Mouse (Mus musculus): ENCODE results near the gene Tceal5. TPM values are rescaled to one million over a fixed set of nuclear protein-coding genes. Genes with fewer than 3 reads are reported as not detected.
A peak's percentile ranks its signal among the peaks of the same experiment; 100 is the strongest.

The Tceal5 gene
- polyA plus RNA-seq, 1 experiment from 2014 or later = 4.3 TPM

DNA sequence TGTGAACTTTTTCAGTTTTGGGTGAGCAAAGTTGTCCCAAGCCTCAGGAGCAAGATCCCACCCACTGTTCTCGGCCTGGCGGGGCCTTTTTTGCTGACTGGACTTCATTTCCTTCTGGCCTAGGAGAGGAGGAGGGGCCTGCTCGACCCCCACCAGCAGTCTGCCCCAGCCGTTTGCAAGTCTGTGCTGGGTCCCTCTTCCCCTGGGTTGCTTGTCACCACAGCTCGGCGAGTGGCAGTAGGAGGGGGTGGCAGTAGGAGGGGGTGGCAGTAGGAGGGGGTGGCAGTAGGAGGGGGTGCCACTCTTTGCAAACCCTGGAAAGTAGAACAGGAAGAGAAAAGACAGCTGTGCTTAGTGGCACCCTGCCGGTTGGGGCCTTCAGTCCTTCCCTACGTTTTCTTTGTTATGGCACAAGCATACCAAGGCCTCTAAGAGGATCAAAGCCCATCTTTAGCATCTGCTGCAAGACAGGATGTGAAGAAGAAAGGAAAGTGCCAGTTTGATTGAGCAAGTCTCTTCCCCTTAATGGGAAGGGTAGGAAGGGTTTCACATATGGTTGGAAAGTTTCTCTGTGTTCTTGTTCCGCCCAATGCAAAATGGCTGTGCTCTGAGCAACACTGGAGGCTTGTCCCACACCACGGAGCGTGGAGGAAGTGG is 22.7 kb downstream of the Tceal5 start:
- H3K36me3 ChIP-seq (ENCODE audit: control insufficient read depth, insufficient read depth, low read length) = no peaks in the 10 kb centered on the region
- no peaks in the 10 kb centered on the region; the same call in 1 of the 2 replicates for H3K9me3 ChIP-seq (ENCODE audit: control insufficient read depth, low read length)
- no peaks in the 10 kb centered on the region for H3K27me3 ChIP-seq (replicated peaks; ENCODE audit: control insufficient read depth, insufficient read depth, low read length)
- WGBS = 40% methylated on average over 11 of the region's 11 CpGs
- H3K9ac ChIP-seq (ENCODE audit: low read depth, low read length) = no peak overlapping the region
- H3K4me3 ChIP-seq (ENCODE audit: low read length) = no peak overlapping the region
- no peak overlapping the region for H3K4me2 ChIP-seq (ENCODE audit: low read depth, low read length)
- ATAC-seq = no peak
- H3K27ac ChIP-seq (ENCODE audit: low read length) = no peak overlapping the region
- no peaks in the 10 kb centered on the region for H3K4me1 ChIP-seq (ENCODE audit: control insufficient read depth, insufficient read depth, low read length)

DNA sequence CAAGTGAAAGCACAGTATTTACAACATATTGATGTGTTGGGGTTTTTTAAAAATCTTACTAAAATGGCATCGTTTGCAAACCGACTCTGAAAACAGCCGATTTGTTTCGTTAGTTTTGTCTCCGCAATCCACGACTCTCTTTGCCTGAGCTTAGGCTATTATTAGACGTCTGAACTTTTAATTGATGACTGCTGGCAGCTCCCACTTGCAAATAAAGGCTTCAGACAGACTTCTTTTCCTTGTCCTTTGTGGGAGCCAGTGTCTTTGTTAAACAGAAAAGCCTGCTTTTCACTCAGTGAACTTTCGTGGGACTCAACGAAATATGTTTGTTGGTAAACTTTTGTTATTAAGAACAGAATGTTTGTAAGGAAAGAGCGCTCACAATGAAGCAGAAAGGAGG is 30.9 kb downstream of the Tceal5 start:
- Histone ChIP-seq H3K4me2 (ENCODE audit: low read depth, low read length) (peak overlapping the region; percentile 47), H3K4me3 (ENCODE audit: low read length) (peak overlapping the region; percentile 31), H3K36me3 (ENCODE audit: control insufficient read depth, insufficient read depth, low read length) (no peaks in the 10 kb centered on the region), H3K9ac (ENCODE audit: low read depth, low read length) (peak overlapping the region; percentile 40; the same call in 1 of the 2 replicates), H3K27me3 (replicated peaks; ENCODE audit: control insufficient read depth, insufficient read depth, low read length) (no peaks in the 10 kb centered on the region), H3K27ac (ENCODE audit: low read length) (0 out of 2 replicates have a peak overlapping the region, but pooled peaks have one; percentile 28), H3K9me3 (ENCODE audit: control insufficient read depth, low read length) (no peaks in the 10 kb centered on the region), H3K4me1 (ENCODE audit: control insufficient read depth, insufficient read depth, low read length) (peaks cover 3% of the 10 kb centered on the region; the same call in 1 of the 2 replicates)
- 37% methylated on average over 10 of the region's 10 CpGs for WGBS
- no peak for ATAC-seq

DNA sequence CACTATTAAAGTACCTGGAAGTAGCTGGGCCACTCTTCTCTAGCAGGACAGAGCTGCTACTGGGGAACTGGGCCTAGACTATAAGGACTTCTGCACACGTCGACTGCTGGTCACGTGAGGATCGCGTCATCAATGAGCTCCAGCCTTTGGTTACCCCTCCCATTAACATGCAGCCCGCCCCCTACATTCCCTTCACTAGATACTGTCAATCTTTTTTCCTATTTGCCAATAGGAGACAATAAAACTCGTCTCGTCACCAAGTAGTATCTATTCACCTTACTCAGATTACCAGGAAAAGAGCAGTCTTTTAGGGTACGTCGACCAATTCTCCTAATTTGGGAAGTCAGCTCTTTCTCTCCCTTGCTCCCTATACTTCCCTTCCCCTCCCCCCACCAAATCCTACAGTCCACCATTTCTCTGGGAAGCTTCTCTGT is 31.5 kb downstream of the Tceal5 start, which contains the start of gene Tceal8:
TSS of gene Tceal8 (minus strand) at position 225 of the 434 bp plus-strand sequence.
- Histone ChIP-seq H3K27me3 (replicated peaks; ENCODE audit: control insufficient read depth, insufficient read depth, low read length) (no peaks in the 10 kb centered on the region), H3K9me3 (ENCODE audit: control insufficient read depth, low read length) (no peaks in the 10 kb centered on the region), H3K27ac (ENCODE audit: low read length) (peak within 1 kb of the TSS; percentile 90), H3K4me3 (ENCODE audit: low read length) (peak within 1 kb of the TSS; percentile 60), H3K4me2 (ENCODE audit: low read depth, low read length) (peak within 1 kb of the TSS; percentile 51), H3K9ac (ENCODE audit: low read depth, low read length) (peak within 1 kb of the TSS; percentile 71), H3K4me1 (ENCODE audit: control insufficient read depth, insufficient read depth, low read length) (peaks cover 3% of the 10 kb centered on the region), H3K36me3 (ENCODE audit: control insufficient read depth, insufficient read depth, low read length) (no peaks in the 10 kb centered on the region)
- ATAC-seq = peak; percentile 95
- WGBS = 17% methylated on average over 10 of the region's 10 CpGs

DNA sequence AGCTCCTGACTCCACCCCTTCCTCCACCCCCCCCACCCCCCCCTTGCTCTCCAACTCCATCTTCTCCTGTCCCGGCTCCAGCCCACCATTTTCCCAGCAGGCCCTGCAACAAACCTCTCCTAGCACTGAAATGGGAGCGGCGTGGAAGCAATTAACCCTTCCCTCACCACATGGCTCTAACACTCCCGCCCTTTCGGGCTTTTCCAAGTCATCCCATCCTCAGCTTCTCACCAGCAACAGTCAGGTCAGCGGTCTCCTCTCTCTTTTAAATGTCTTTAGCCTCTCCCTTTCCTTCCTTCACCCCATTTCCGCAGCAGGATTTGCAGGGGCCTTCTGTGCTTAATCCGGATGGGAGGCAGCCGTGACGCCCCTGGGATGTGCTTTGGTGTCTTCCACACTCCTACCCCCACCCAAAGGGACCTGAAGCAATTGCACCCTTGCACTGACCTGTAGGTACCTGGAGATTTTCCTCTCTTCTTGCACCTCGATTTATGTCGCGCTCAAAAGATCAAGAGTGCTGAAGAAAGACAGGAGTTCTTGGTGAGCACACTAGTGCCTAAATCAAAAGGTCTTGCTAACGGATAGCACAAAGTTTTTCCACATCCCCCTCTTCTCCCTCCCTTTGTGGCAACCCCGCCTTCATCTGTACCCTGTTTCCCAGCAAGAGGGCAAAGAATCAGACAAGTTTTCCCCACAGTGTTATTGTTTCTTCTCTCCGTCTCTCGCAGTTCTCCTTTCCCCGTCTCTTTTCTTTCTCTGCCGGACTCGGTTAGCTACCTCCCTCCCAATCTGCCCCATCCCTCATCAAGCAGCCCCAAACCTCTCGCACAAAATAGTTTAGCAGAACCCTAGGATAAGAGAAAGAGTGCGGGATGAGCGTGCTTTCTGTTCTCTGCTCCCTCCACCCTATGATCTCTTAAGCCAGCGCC is 32.2 kb downstream of the Tceal5 start:
- ATAC-seq = peak; percentile 70

DNA sequence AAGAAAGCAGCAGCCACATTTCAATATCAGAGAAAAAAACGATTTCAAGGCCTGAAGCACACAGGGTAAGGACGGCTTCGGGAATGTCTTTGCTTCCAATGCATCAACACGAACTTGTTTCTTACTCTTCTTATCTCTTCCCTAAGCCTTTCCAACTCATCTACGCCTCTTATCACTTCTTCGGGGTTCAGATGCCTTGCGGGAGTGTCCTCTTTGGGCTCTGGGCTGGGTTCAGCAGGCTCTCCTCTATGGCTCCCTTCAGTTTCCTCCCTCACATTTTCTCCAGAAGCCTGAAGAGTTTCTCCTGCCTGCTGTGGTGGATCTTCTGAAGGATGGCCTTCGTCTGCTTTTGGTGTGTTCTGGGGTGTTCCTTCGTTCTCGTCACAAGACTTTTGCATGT is 33.1 kb downstream of the Tceal5 start:
- no peaks in the 10 kb centered on the region for H3K36me3 ChIP-seq (ENCODE audit: control insufficient read depth, insufficient read depth, low read length)
- peak overlapping the region; percentile 23; the same call in 1 of the 2 replicates for H3K9ac ChIP-seq (ENCODE audit: low read depth, low read length)
- H3K9me3 ChIP-seq (ENCODE audit: control insufficient read depth, low read length) = no peaks in the 10 kb centered on the region
- WGBS = 42% methylated on average over 10 of the region's 10 CpGs
- peak overlapping the region; percentile 60 for H3K4me3 ChIP-seq (ENCODE audit: low read length)
- peak overlapping the region; percentile 51 for H3K4me2 ChIP-seq (ENCODE audit: low read depth, low read length)
- no peaks in the 10 kb centered on the region for H3K27me3 ChIP-seq (replicated peaks; ENCODE audit: control insufficient read depth, insufficient read depth, low read length)
- H3K27ac ChIP-seq (ENCODE audit: low read length) = no peak overlapping the region
- peaks cover 3% of the 10 kb centered on the region for H3K4me1 ChIP-seq (ENCODE audit: control insufficient read depth, insufficient read depth, low read length)
- ATAC-seq = no peak

More for the DNA sequence above, 32.2 kb downstream of the Tceal5 start:
- peak overlapping the region; percentile 60 for H3K4me3 ChIP-seq (ENCODE audit: low read length)
- H3K4me1 ChIP-seq (ENCODE audit: control insufficient read depth, insufficient read depth, low read length) = peaks cover 3% of the 10 kb centered on the region
- no peaks in the 10 kb centered on the region for H3K27me3 ChIP-seq (replicated peaks; ENCODE audit: control insufficient read depth, insufficient read depth, low read length)
- H3K27ac ChIP-seq (ENCODE audit: low read length) = peak overlapping the region; percentile 90
- H3K36me3 ChIP-seq (ENCODE audit: control insufficient read depth, insufficient read depth, low read length) = no peaks in the 10 kb centered on the region
- H3K9ac ChIP-seq (ENCODE audit: low read depth, low read length) = peak overlapping the region; percentile 71
- peak overlapping the region; percentile 51 for H3K4me2 ChIP-seq (ENCODE audit: low read depth, low read length)
- 19% methylated on average over 24 of the region's 24 CpGs for WGBS
- no peaks in the 10 kb centered on the region for H3K9me3 ChIP-seq (ENCODE audit: control insufficient read depth, low read length)

Small RNA genes lying within 50 kb of the gene (microRNA-seq; reads per million reads assigned to microRNA genes)
- not detected for gene Mir6383

Other genes with a start within 250 kb of the Tceal5 start
- 65.3 and 66.9 TPM in 2 replicates for gene Arxes2, start 210.1 kb downstream of the Tceal5 start, polyA plus RNA-seq (2015; fragmentation: Nextera tagmentation; extraction: Ambion mirVana)
- 19.3 and 22.1 TPM in 2 replicates for gene Arxes1, start 170.5 kb downstream of the Tceal5 start, polyA plus RNA-seq (2015; fragmentation: Nextera tagmentation; extraction: Ambion mirVana)
- gene Bex2, start 135.6 kb downstream of the Tceal5 start, polyA plus RNA-seq (2015; fragmentation: Nextera tagmentation; extraction: Ambion mirVana) = 106 and 108 TPM in 2 replicates
- 0.11 and 0.12 TPM in 2 replicates for gene Nxf3, start 118.6 kb downstream of the Tceal5 start, polyA plus RNA-seq (2015; fragmentation: Nextera tagmentation; extraction: Ambion mirVana)
- gene Bex4, start 64.9 kb downstream of the Tceal5 start, polyA plus RNA-seq (2015; fragmentation: Nextera tagmentation; extraction: Ambion mirVana) = 242 and 258 TPM in 2 replicates
- gene Tceal8, start 31.5 kb downstream of the Tceal5 start, polyA plus RNA-seq (2015; fragmentation: Nextera tagmentation; extraction: Ambion mirVana) = 232 and 243 TPM in 2 replicates
- gene Tceal7, start 10.9 kb upstream of the Tceal5 start, polyA plus RNA-seq (2015; fragmentation: Nextera tagmentation; extraction: Ambion mirVana) = 0.84 and 0.95 TPM in 2 replicates
- 151 and 167 TPM in 2 replicates for gene Bex1, start 11.6 kb upstream of the Tceal5 start, polyA plus RNA-seq (2015; fragmentation: Nextera tagmentation; extraction: Ambion mirVana)
- 556 and 559 TPM in 2 replicates for gene Tceal9, start 41.2 kb upstream of the Tceal5 start, polyA plus RNA-seq (2015; fragmentation: Nextera tagmentation; extraction: Ambion mirVana)
- gene Bex3, start 66.4 kb upstream of the Tceal5 start, polyA plus RNA-seq (2015; fragmentation: Nextera tagmentation; extraction: Ambion mirVana) = 355 and 360 TPM in 2 replicates

Measured in intestine, embryonic 16.5 days (tissue).